In the genomic region with DNA sequence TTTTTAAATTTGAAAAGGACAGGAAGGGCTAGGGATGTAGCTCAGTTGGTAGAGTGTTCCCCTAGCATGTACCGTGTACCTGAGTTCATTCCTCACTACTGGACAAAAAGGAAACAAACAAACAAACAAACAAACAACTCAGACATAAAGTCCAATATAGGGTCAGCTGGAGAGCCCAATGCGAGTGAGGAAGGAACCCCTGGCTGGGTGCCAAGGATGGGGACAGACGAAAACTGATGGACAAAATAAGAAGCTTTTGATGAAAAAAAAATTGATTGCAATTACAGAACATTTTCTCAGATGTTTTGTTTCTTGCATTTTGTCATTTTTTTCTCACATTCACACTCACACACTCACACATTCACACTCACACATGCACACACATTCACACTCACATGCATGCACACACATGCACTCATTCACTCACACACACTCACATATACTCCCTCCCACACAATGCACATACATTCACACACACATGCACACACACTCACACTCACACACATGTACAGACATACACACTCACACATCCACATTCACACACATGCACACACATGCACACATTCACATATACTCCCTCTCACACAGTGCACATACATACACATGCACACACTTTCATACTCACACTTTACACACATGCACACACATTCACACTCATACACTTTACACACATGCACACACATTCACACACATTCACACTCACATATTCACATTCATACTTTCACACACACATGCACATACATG, we compare ENCODE assay signal across 17 mouse cellular contexts. TPM values are rescaled to one million over a fixed set of nuclear protein-coding genes. Genes with fewer than 3 reads are reported as not detected.
DNase-seq lines count a peak whose midpoint lies in the region; ATAC-seq lines count a peak whose summit lies in the region.
"Had no signal": no experiment of that assay in that cellular context is flagged by ENCODE, and none has a peak within 500 bp of the region (broad histone marks: within the 10 kb centered on the region; RNA-seq: fewer than 3 reads in every experiment).

No protein-coding gene starts in this region.

- H3K9me3 ChIP-seq in forebrain, embryonic 11.5 days (ENCODE audit: control insufficient read depth, low read length) = no peaks in the 10 kb centered on the region
- no peaks in the 10 kb centered on the region for H3K9me3 ChIP-seq in forebrain, embryonic 13.5 days (replicated peaks)
- H3K9me3 ChIP-seq: heart, embryonic 13.5 days; hindbrain, embryonic 15.5 days; limb, embryonic 10.5 days had no signal

- H3K27me3 ChIP-seq in forebrain, embryonic 11.5 days (ENCODE audit: control insufficient read depth, insufficient read depth, low read length) = no peaks in the 10 kb centered on the region
- H3K27me3 ChIP-seq in forebrain, embryonic 13.5 days = no peaks in the 10 kb centered on the region
- H3K27me3 ChIP-seq: hindbrain, embryonic 15.5 days had no signal

- no peak overlapping the region for H3K4me2 ChIP-seq in forebrain, embryonic 11.5 days (ENCODE audit: low read depth, low read length, severe bottlenecking)
- H3K4me2 ChIP-seq in forebrain, embryonic 13.5 days = no peak overlapping the region
- H3K4me2 ChIP-seq: midbrain, embryonic 11.5 days had no signal

- no peak overlapping the region for H3K27ac ChIP-seq in forebrain, embryonic 11.5 days (ENCODE audit: low read depth, low read length)
- no peak overlapping the region for H3K27ac ChIP-seq in forebrain, embryonic 13.5 days
- H3K27ac ChIP-seq: heart, embryonic 13.5 days; hindbrain, embryonic 15.5 days; layer of hippocampus, adult 2 months; limb, embryonic 10.5 days had no signal

- peaks cover 5% of the 10 kb centered on the region; the same call in 1 of the 2 replicates for H3K4me1 ChIP-seq in forebrain, embryonic 11.5 days (replicated peaks; ENCODE audit: control insufficient read depth, insufficient read depth, low read length)
- H3K4me1 ChIP-seq in forebrain, embryonic 13.5 days = peaks cover 19% of the 10 kb centered on the region

- H3K9ac ChIP-seq in forebrain, embryonic 11.5 days (ENCODE audit: low read length) = no peak overlapping the region
- H3K9ac ChIP-seq in forebrain, embryonic 13.5 days = no peak overlapping the region
- H3K9ac ChIP-seq: hindbrain, embryonic 15.5 days had no signal

- H3K36me3 ChIP-seq in forebrain, embryonic 11.5 days (ENCODE audit: control insufficient read depth, insufficient read depth, low read length) = no peaks in the 10 kb centered on the region
- no peaks in the 10 kb centered on the region for H3K36me3 ChIP-seq in forebrain, embryonic 13.5 days (ENCODE audit: poor library complexity, severe bottlenecking)
- H3K36me3 ChIP-seq: heart, embryonic 13.5 days; hindbrain, embryonic 15.5 days; limb, embryonic 10.5 days had no signal

- ATAC-seq in forebrain, embryonic 11.5 days (replicated peaks; ENCODE audit: low FRiP score) = no peak
- no peak for ATAC-seq in forebrain, embryonic 13.5 days
- no peak for ATAC-seq in frontal cortex, adult (ENCODE audit: low TSS enrichment)

- WGBS in forebrain, embryonic 11.5 days = 78% methylated on average over 3 of the region's 3 CpGs
- WGBS in forebrain, embryonic 13.5 days = 54% methylated on average over 3 of the region's 3 CpGs

- no peak overlapping the region for H3K4me3 ChIP-seq in forebrain, embryonic 11.5 days (ENCODE audit: low read depth, low read length)
- no peak overlapping the region for H3K4me3 ChIP-seq in forebrain, embryonic 13.5 days
- H3K4me3 ChIP-seq: layer of hippocampus, adult 2 months; limb, embryonic 10.5 days had no signal

- peak; percentile 32 for DNase-seq in forebrain, embryonic 11.5 days (ENCODE audit: low spot score)
- peak; percentile 37 to 52 for DNase-seq in kidney, postnatal 25 days
- DNase-seq in kidney, adult 11 months = no peak
- DNase-seq in testis, postnatal 10 days (ENCODE audit: low spot score) = peak; percentile 73
- no peak for DNase-seq in testis, postnatal 14 days (ENCODE audit: low spot score)
- DNase-seq: cerebellum, adult 11 months; heart, postnatal 36 days; lung, adult 2 months; lung, postnatal 36 days; thymus, adult 18-20 months had no signal

RNA-seq across cellular contexts. Expression of a gene that starts 5.5 kb away (rescaled TPM):
- polyA plus RNA-seq in forebrain, embryonic 11.5 days (2014; fragmentation: Nextera tagmentation; extraction: Ambion mirVana) = 12.3 and 12.8 TPM in 2 replicates
- 17.1 and 19.5 TPM in 2 replicates for polyA plus RNA-seq in forebrain, embryonic 13.5 days (2015; fragmentation: Nextera tagmentation; extraction: Ambion mirVana)

RNA-seq across cellular contexts. Expression of a gene that starts 26.9 kb away (rescaled TPM):
- 0.12 and 0.20 TPM in 2 replicates for polyA plus RNA-seq in forebrain, embryonic 11.5 days (2014; fragmentation: Nextera tagmentation; extraction: Ambion mirVana)
- polyA plus RNA-seq in forebrain, embryonic 13.5 days (2015; fragmentation: Nextera tagmentation; extraction: Ambion mirVana) = 0.06 and 0.10 TPM in 2 replicates

Comparison
In these comparisons a context has a peak if more than half of its experiments do, and no peak if none do; other contexts are left out.
1. DNase-seq: peak in forebrain, embryonic 11.5 days (single experiment), kidney, postnatal 25 days (2 of 2) and testis, postnatal 10 days (single experiment); none in kidney, adult 11 months (single experiment) and testis, postnatal 14 days (single experiment).